Mouse (Mus musculus) heart, embryonic 16.5 days (tissue): ENCODE results near the gene Dcaf5. TPM values are rescaled to one million over a fixed set of nuclear protein-coding genes. Genes with fewer than 3 reads are reported as not detected.
A peak's percentile ranks its signal among the peaks of the same experiment; 100 is the strongest.

Experiments used
- ATAC-seq: fragments of 200-750 bp; cut with Nextera tagmentation; replicated peaks from 2 replicates; pipeline ENCODE4 v1.8.0; 2017; ENCODE audit warnings: moderate number of reproducible peaks; ENCODE audit not compliant: insufficient read depth, low FRiP score; ENCODE audit errors: extremely low read depth
- H3K27ac ChIP-seq: fragments of 300-500 bp; sonication (generic); 2 replicates; pipeline ENCODE4 v1.5.1; 2014; ENCODE audit warnings: mild to moderate bottlenecking, low read length, control low read depth, moderate library complexity
- H3K27me3 ChIP-seq: fragments of 300-500 bp; sonication (generic); 2 replicates; pipeline ENCODE4 v1.6.1; 2014; ENCODE audit warnings: low read length, mixed read lengths; ENCODE audit not compliant: control insufficient read depth, insufficient read depth
- H3K36me3 ChIP-seq: fragments of 300-500 bp; sonication (generic); 2 replicates; pipeline ENCODE4 v1.6.1; 2014; ENCODE audit not compliant: control insufficient read depth, insufficient read depth
- H3K4me1 ChIP-seq: fragments of 300-500 bp; sonication (generic); 2 replicates; pipeline ENCODE4 v1.6.1; 2014; ENCODE audit warnings: low read length, mixed read lengths; ENCODE audit not compliant: control insufficient read depth, insufficient read depth
- H3K4me2 ChIP-seq: fragments of 300-500 bp; sonication (generic); 2 replicates; pipeline ENCODE4 v1.6.1; 2014; ENCODE audit warnings: low read depth, mild to moderate bottlenecking, control low read depth, low read length
- H3K4me3 ChIP-seq: fragments of 300-500 bp; sonication (generic); 2 replicates; pipeline ENCODE4 v1.5.1; 2014; ENCODE audit warnings: mild to moderate bottlenecking, control low read depth, low read length
- H3K9ac ChIP-seq: fragments of 300-500 bp; sonication (generic); 2 replicates; pipeline ENCODE4 v1.6.1; 2014; ENCODE audit warnings: low read length, control low read depth
- H3K9me3 ChIP-seq: fragments of 300-500 bp; sonication (generic); replicated peaks from 2 replicates; pipeline ENCODE4 v1.6.1; 2016; ENCODE audit warnings: low read length; ENCODE audit not compliant: control insufficient read depth
- whole genome bisulfite sequencing: fragments of 180-500 bp; shearing (Covaris S2); extraction: QIAGEN DNeasy Blood & Tissue Kit; methylation state at CpG from one replicate; pipeline ENCODE4 v1.1.7; 2014; 5-methylcytosine and 5-hydroxymethylcytosine counted together
- polyA plus RNA-seq: library from polyadenylated mRNA; unstranded; fragments of >200 nt; fragmentation: Nextera tagmentation; extraction: Ambion mirVana; gene quantifications from 2 replicates; pipeline ENCODE4 v1.2.1, GENCODE M21; 2015

The Dcaf5 gene
- polyA plus RNA-seq, 1 experiment from 2014 or later: 9.6 TPM

GRCm38 (mm10) chr12:80322494-80322893 lies 113.9 kb downstream of the Dcaf5 start:
- H3K27me3 ChIP-seq: no peaks in the 10 kb centered on the region

GRCm38 (mm10) chr12:80319062-80319461 lies 117.3 kb downstream of the Dcaf5 start:
- 78% methylated on average over 2 of the region's 2 CpGs for WGBS
- peak; percentile 65 for ATAC-seq
- no peaks in the 10 kb centered on the region for H3K27me3 ChIP-seq
- H3K9me3 ChIP-seq: no peaks in the 10 kb centered on the region
- no peak overlapping the region for H3K4me2 ChIP-seq
- no peak overlapping the region for H3K9ac ChIP-seq
- H3K4me3 ChIP-seq: no peak overlapping the region
- peaks cover 8% of the 10 kb centered on the region; the same call in 1 of the 2 replicates for H3K4me1 ChIP-seq
- H3K27ac ChIP-seq: peak overlapping the region; percentile 31; the same call in 1 of the 2 replicates
- no peaks in the 10 kb centered on the region for H3K36me3 ChIP-seq

More at GRCm38 (mm10) chr12:80322494-80322893, 113.9 kb downstream of the Dcaf5 start:
- H3K4me1 ChIP-seq: peaks cover 25% of the 10 kb centered on the region
- H3K4me2 ChIP-seq: no peak overlapping the region
- no peak overlapping the region for H3K27ac ChIP-seq
- H3K9me3 ChIP-seq: no peaks in the 10 kb centered on the region
- H3K36me3 ChIP-seq: no peaks in the 10 kb centered on the region
- no peak for ATAC-seq
- no peak overlapping the region for H3K4me3 ChIP-seq
- H3K9ac ChIP-seq: no peak overlapping the region
- WGBS: 58% methylated on average over 6 of the region's 6 CpGs

GRCm38 (mm10) chr12:80315321-80315720 lies 121.1 kb downstream of the Dcaf5 start:
- no peak overlapping the region for H3K4me2 ChIP-seq
- H3K27ac ChIP-seq: no peak overlapping the region
- 78% methylated on average over 2 of the region's 2 CpGs for WGBS
- no peak overlapping the region for H3K9ac ChIP-seq
- ATAC-seq: no peak
- H3K4me1 ChIP-seq: peaks cover 5% of the 10 kb centered on the region; the same call in 1 of the 2 replicates
- H3K9me3 ChIP-seq: no peaks in the 10 kb centered on the region
- H3K4me3 ChIP-seq: no peak overlapping the region
- H3K27me3 ChIP-seq: no peaks in the 10 kb centered on the region
- no peaks in the 10 kb centered on the region for H3K36me3 ChIP-seq

- Histone ChIP-seq H3K27me3 (no peaks in the 10 kb centered on the region), H3K36me3 (no peaks in the 10 kb centered on the region), H3K9ac (no peak overlapping the region), H3K4me1 (peaks cover 3% of the 10 kb centered on the region; the same call in 1 of the 2 replicates), H3K27ac (no peak overlapping the region), H3K9me3 (no peaks in the 10 kb centered on the region), H3K4me3 (no peak overlapping the region), H3K4me2 (no peak overlapping the region)
- WGBS: 76% methylated on average over 3 of the region's 3 CpGs
- no peak for ATAC-seq
These were observed 124.3 kb downstream of the Dcaf5 start for GRCm38 (mm10) chr12:80311959-80312669.

GRCm38 (mm10) chr12:80307556-80307955 lies 128.8 kb downstream of the Dcaf5 start:
- H3K27me3 ChIP-seq: no peaks in the 10 kb centered on the region
- H3K9me3 ChIP-seq: no peaks in the 10 kb centered on the region; the same call in 1 of the 2 replicates
- no peak overlapping the region for H3K27ac ChIP-seq
- ATAC-seq: no peak
- H3K4me3 ChIP-seq: no peak overlapping the region
- WGBS: 63% methylated on average over 3 of the region's 3 CpGs
- no peak overlapping the region for H3K4me2 ChIP-seq
- H3K9ac ChIP-seq: no peak overlapping the region
- no peaks in the 10 kb centered on the region for H3K36me3 ChIP-seq
- no peaks in the 10 kb centered on the region for H3K4me1 ChIP-seq

- Histone ChIP-seq H3K9ac (no peak overlapping the region), H3K9me3 (no peaks in the 10 kb centered on the region; the same call in 1 of the 2 replicates), H3K4me3 (no peak overlapping the region), H3K36me3 (no peaks in the 10 kb centered on the region), H3K4me1 (no peaks in the 10 kb centered on the region), H3K4me2 (no peak overlapping the region), H3K27me3 (no peaks in the 10 kb centered on the region), H3K27ac (no peak overlapping the region)
- WGBS: 97% methylated on average over 3 of the region's 3 CpGs
- no peak for ATAC-seq
These were observed 131.9 kb downstream of the Dcaf5 start for GRCm38 (mm10) chr12:80304518-80304917.

GRCm38 (mm10) chr12:80300833-80301456 lies 135.5 kb downstream of the Dcaf5 start:
- no peak overlapping the region for H3K9ac ChIP-seq
- H3K4me2 ChIP-seq: no peak overlapping the region
- H3K36me3 ChIP-seq: no peaks in the 10 kb centered on the region
- H3K4me1 ChIP-seq: no peaks in the 10 kb centered on the region
- no peaks in the 10 kb centered on the region for H3K27me3 ChIP-seq
- no peak overlapping the region for H3K27ac ChIP-seq
- no peaks in the 10 kb centered on the region; the same call in 1 of the 2 replicates for H3K9me3 ChIP-seq
- 68% methylated on average over 9 of the region's 9 CpGs for WGBS
- ATAC-seq: no peak
- no peak overlapping the region for H3K4me3 ChIP-seq

GRCm38 (mm10) chr12:80298714-80299113 lies 137.7 kb downstream of the Dcaf5 start:
- H3K36me3 ChIP-seq: no peaks in the 10 kb centered on the region
- 53% methylated on average over 6 of the region's 6 CpGs for WGBS
- no peak for ATAC-seq
- H3K27me3 ChIP-seq: no peaks in the 10 kb centered on the region
- H3K4me2 ChIP-seq: no peak overlapping the region
- H3K4me1 ChIP-seq: no peaks in the 10 kb centered on the region
- no peak overlapping the region for H3K27ac ChIP-seq
- no peak overlapping the region for H3K9ac ChIP-seq
- no peak overlapping the region for H3K4me3 ChIP-seq
- no peaks in the 10 kb centered on the region; the same call in 1 of the 2 replicates for H3K9me3 ChIP-seq

- H3K4me2 ChIP-seq: no peak overlapping the region
- WGBS: 69% methylated on average over 3 of the region's 3 CpGs
- ATAC-seq: no peak
- no peaks in the 10 kb centered on the region for H3K9me3 ChIP-seq
- no peak overlapping the region for H3K4me3 ChIP-seq
- no peak overlapping the region for H3K9ac ChIP-seq
- no peaks in the 10 kb centered on the region for H3K4me1 ChIP-seq
- no peaks in the 10 kb centered on the region for H3K27me3 ChIP-seq
- no peak overlapping the region for H3K27ac ChIP-seq
- H3K36me3 ChIP-seq: no peaks in the 10 kb centered on the region
These were observed 144.4 kb downstream of the Dcaf5 start for GRCm38 (mm10) chr12:80291895-80292435.
